Mouse (Mus musculus) lung, embryonic 16.5 days (tissue): ENCODE measurements around the gene 1700001L19Rik. TPM values are rescaled to one million over a fixed set of nuclear protein-coding genes. Genes with fewer than 3 reads are reported as not detected.

ENCODE experiments used
- ATAC-seq: fragments of 200-750 bp; cut with Nextera tagmentation; 2 replicates; pipeline ENCODE4 v1.8.0; 2017; ENCODE audit warnings: low read depth, mild to moderate bottlenecking, moderate library complexity
- H3K27ac ChIP-seq: fragments of 300-500 bp; sonication (generic); 2 replicates; pipeline ENCODE4 v1.5.1; 2014; ENCODE audit warnings: mild to moderate bottlenecking, control low read depth, low read length
- H3K27me3 ChIP-seq: fragments of 300-500 bp; sonication (generic); 2 replicates; pipeline ENCODE4 v1.6.1; 2014; ENCODE audit warnings: low read depth, low read length, mixed read lengths; ENCODE audit not compliant: control insufficient read depth, insufficient read depth
- H3K36me3 ChIP-seq: fragments of 300-500 bp; sonication (generic); 2 replicates; pipeline ENCODE4 v1.6.1; 2014; ENCODE audit warnings: low read length; ENCODE audit not compliant: control insufficient read depth, insufficient read depth
- H3K4me1 ChIP-seq: fragments of 300-500 bp; sonication (generic); replicated peaks from 2 replicates; pipeline ENCODE4 v1.6.1; 2014; ENCODE audit warnings: low read length, mixed read lengths; ENCODE audit not compliant: control insufficient read depth, insufficient read depth
- H3K4me2 ChIP-seq: fragments of 300-500 bp; sonication (generic); 2 replicates; pipeline ENCODE4 v1.6.1; 2014; ENCODE audit warnings: low read depth, low read length, control low read depth
- H3K4me3 ChIP-seq: fragments of 300-500 bp; sonication (generic); 2 replicates; pipeline ENCODE4 v1.5.1; 2014; ENCODE audit warnings: mild to moderate bottlenecking, low read length, control low read depth
- H3K9ac ChIP-seq: fragments of 300-500 bp; sonication (generic); 2 replicates; pipeline ENCODE4 v1.6.1; 2014; ENCODE audit warnings: low read length, control low read depth
- H3K9me3 ChIP-seq: fragments of 300-500 bp; sonication (generic); 2 replicates; pipeline ENCODE4 v1.6.1; 2016; ENCODE audit warnings: low read length; ENCODE audit not compliant: control insufficient read depth
- WGBS: fragments of 180-500 bp; shearing (Covaris S2); extraction: QIAGEN DNeasy Blood & Tissue Kit; methylation state at CpG from one replicate; pipeline ENCODE4 v1.1.7; 2014; 5-methylcytosine and 5-hydroxymethylcytosine counted together
- polyA plus RNA-seq: library from polyadenylated mRNA; unstranded; fragments of >200 nt; fragmentation: Nextera tagmentation; extraction: Ambion mirVana; gene quantifications from 2 replicates; pipeline ENCODE4 v1.2.1, GENCODE M21; 2015

Gene 1700001L19Rik
- polyA plus RNA-seq, 1 experiment from 2014 or later: 2.2 TPM

- Histone ChIP-seq H3K27me3 (no peaks in the 10 kb centered on the region), H3K4me1 (no peaks in the 10 kb centered on the region), H3K27ac (peak overlapping the region; percentile 4; the same call in 1 of the 2 replicates), H3K4me3 (no peak overlapping the region), H3K4me2 (no peak overlapping the region), H3K9me3 (no peaks in the 10 kb centered on the region), H3K36me3 (no peaks in the 10 kb centered on the region), H3K9ac (no peak overlapping the region)
- 12% methylated on average over 6 of the region's 6 CpGs for WGBS
- ATAC-seq: peak; percentile 58
These were observed 4.0 kb downstream of the 1700001L19Rik start for GRCm38 (mm10) chr13:68601184-68601583.

GRCm38 (mm10) chr13:68603085-68603484 is 5.9 kb downstream of the 1700001L19Rik start:
- 74% methylated on average over 6 of the region's 6 CpGs for WGBS
- no peaks in the 10 kb centered on the region for H3K9me3 ChIP-seq
- H3K4me1 ChIP-seq: no peaks in the 10 kb centered on the region
- ATAC-seq: no peak
- H3K36me3 ChIP-seq: no peaks in the 10 kb centered on the region
- H3K4me2 ChIP-seq: no peak overlapping the region
- no peak overlapping the region for H3K27ac ChIP-seq
- no peak overlapping the region for H3K4me3 ChIP-seq
- H3K27me3 ChIP-seq: no peaks in the 10 kb centered on the region
- no peak overlapping the region for H3K9ac ChIP-seq

GRCm38 (mm10) chr13:68605689-68606126 is 8.5 kb downstream of the 1700001L19Rik start:
- Histone ChIP-seq H3K9me3 (no peaks in the 10 kb centered on the region), H3K36me3 (no peaks in the 10 kb centered on the region), H3K4me1 (no peaks in the 10 kb centered on the region; the same call in 1 of the 2 replicates), H3K9ac (peak overlapping the region; percentile 27; the same call in 1 of the 2 replicates), H3K4me2 (peak overlapping the region; percentile 44), H3K27me3 (no peaks in the 10 kb centered on the region), H3K4me3 (peak overlapping the region; percentile 33), H3K27ac (no peak overlapping the region)
- 2% methylated on average over 11 of the region's 11 CpGs for WGBS
- ATAC-seq: peak; percentile 80

GRCm38 (mm10) chr13:68607652-68608405 is 10.6 kb downstream of the 1700001L19Rik start:
- H3K36me3 ChIP-seq: no peaks in the 10 kb centered on the region
- H3K4me1 ChIP-seq: no peaks in the 10 kb centered on the region; the same call in 1 of the 2 replicates
- peak overlapping the region; percentile 70 for H3K27ac ChIP-seq
- no peaks in the 10 kb centered on the region for H3K27me3 ChIP-seq
- H3K4me3 ChIP-seq: peak overlapping the region; percentile 5
- H3K9me3 ChIP-seq: no peaks in the 10 kb centered on the region
- 0 out of 2 replicates have a peak overlapping the region, but pooled peaks have one; percentile 8 for H3K9ac ChIP-seq
- H3K4me2 ChIP-seq: peak overlapping the region; percentile 20
- peak; percentile 77 for ATAC-seq
- WGBS: 45% methylated on average over 21 of the region's 21 CpGs

- H3K9ac ChIP-seq: no peak overlapping the region
- H3K36me3 ChIP-seq: peaks cover 9% of the 10 kb centered on the region; the same call in 1 of the 2 replicates
- no peak overlapping the region for H3K27ac ChIP-seq
- H3K27me3 ChIP-seq: no peaks in the 10 kb centered on the region
- peak; percentile 49; the same call in 1 of the 2 replicates for ATAC-seq
- H3K4me2 ChIP-seq: no peak overlapping the region
- H3K4me3 ChIP-seq: no peak overlapping the region
- no peaks in the 10 kb centered on the region for H3K4me1 ChIP-seq
- 54% methylated on average over 6 of the region's 6 CpGs for WGBS
- H3K9me3 ChIP-seq: no peaks in the 10 kb centered on the region
These were observed 25.6 kb downstream of the 1700001L19Rik start for GRCm38 (mm10) chr13:68622792-68623191.

GRCm38 (mm10) chr13:68627041-68627440 is 29.8 kb downstream of the 1700001L19Rik start:
- no peak overlapping the region for H3K4me3 ChIP-seq
- peaks cover 4% of the 10 kb centered on the region; the same call in 1 of the 2 replicates for H3K36me3 ChIP-seq
- no peaks in the 10 kb centered on the region for H3K4me1 ChIP-seq
- no peaks in the 10 kb centered on the region for H3K9me3 ChIP-seq
- no peak overlapping the region for H3K27ac ChIP-seq
- ATAC-seq: no peak
- WGBS: 64% methylated on average over 3 of the region's 3 CpGs
- no peak overlapping the region for H3K4me2 ChIP-seq
- H3K27me3 ChIP-seq: no peaks in the 10 kb centered on the region
- H3K9ac ChIP-seq: no peak overlapping the region

GRCm38 (mm10) chr13:68642786-68643185 is 45.6 kb downstream of the 1700001L19Rik start:
- H3K27me3 ChIP-seq: no peaks in the 10 kb centered on the region
- H3K9ac ChIP-seq: no peak overlapping the region
- no peak overlapping the region for H3K4me2 ChIP-seq
- H3K36me3 ChIP-seq: peaks cover 3% of the 10 kb centered on the region; the same call in 1 of the 2 replicates
- H3K4me3 ChIP-seq: no peak overlapping the region
- ATAC-seq: no peak
- no peak overlapping the region for H3K27ac ChIP-seq
- H3K9me3 ChIP-seq: no peaks in the 10 kb centered on the region
- no peaks in the 10 kb centered on the region for H3K4me1 ChIP-seq
- 100% methylated on average over 1 of the region's 1 CpGs for WGBS

Other genes starting within 250 kb of the 1700001L19Rik start
- gene Mtrr, start 15.3 kb upstream of the 1700001L19Rik start, polyA plus RNA-seq: 21.5 and 22.6 TPM in 2 replicates
- 33.4 and 38.9 TPM in 2 replicates for gene Fastkd3, start 15.2 kb upstream of the 1700001L19Rik start, polyA plus RNA-seq